Mouse (Mus musculus) CH12.LX (cell line): ENCODE measurements at regions not wholly inside any gene's neighbourhood (a gene's known extent, or its start where the extent isn't known, plus 50 kb on each side); places are given as distances from the start of the nearest gene placed in this dataset.

Experiments used
- DNase-seq: peaks from one replicate; pipeline ENCODE4 v3.0.0-alpha.2; 2013; ENCODE audit errors: extremely low read depth
- H3K27ac ChIP-seq: 2 replicates; pipeline ENCODE4 v1.5.1; 2012; ENCODE audit warnings: low read depth, mild to moderate bottlenecking, control low read depth, moderate library complexity; ENCODE audit not compliant: insufficient read depth
- H3K27me3 ChIP-seq: replicated peaks from 2 replicates; pipeline ENCODE3; 2012; ENCODE audit warnings: inconsistent platforms
- H3K36me3 ChIP-seq, 2 experiments: replicated peaks in 1 of 2; 2 replicates each; pipeline versions ENCODE3 to v1.6.1; 2012; ENCODE audit warnings: inconsistent platforms in 1 of 2, low read length in 1 of 2, mild to moderate bottlenecking in 1 of 2, mixed read lengths in 1 of 2, moderate library complexity in 1 of 2; ENCODE audit not compliant: control insufficient read depth in 1 of 2, insufficient read depth in 1 of 2
- H3K4me1 ChIP-seq, 2 experiments: 2 replicates each; pipeline ENCODE4 v1.6.1; 2012; ENCODE audit warnings: inconsistent platforms in 1 of 2, moderate library complexity in 1 of 2; ENCODE audit not compliant: insufficient read depth in 2 of 2, control insufficient read depth in 1 of 2
- H3K4me2 ChIP-seq: 2 replicates; pipeline ENCODE4 v1.6.1; 2012; ENCODE audit warnings: low read depth, mild to moderate bottlenecking, control low read depth; ENCODE audit not compliant: poor library complexity, insufficient read depth, severe bottlenecking
- H3K4me3 ChIP-seq, 3 experiments: fragments of 150-350 bp in 1 of 3; sonication (generic) in 1 of 3; replicated peaks in 1 of 3; 2 replicates each; pipeline versions ENCODE3 to v1.5.1; 2011 to 2012; ENCODE audit warnings: low read depth in 2 of 3, low read length in 2 of 3, mild to moderate bottlenecking in 2 of 3, moderate library complexity in 2 of 3, control low read depth in 1 of 3, improper control_type of control experiment in 1 of 3, inconsistent platforms in 1 of 3, mixed read lengths in 1 of 3; ENCODE audit not compliant: poor library complexity in 1 of 3
- H3K79me2 ChIP-seq: replicated peaks from 2 replicates; pipeline ENCODE4 v1.6.1; 2012; ENCODE audit warnings: mild to moderate bottlenecking, moderate library complexity; ENCODE audit not compliant: control insufficient read depth, poor library complexity, insufficient read depth, severe bottlenecking; ENCODE audit errors: extremely low read depth
- H3K9ac ChIP-seq: 2 replicates; pipeline ENCODE4 v1.6.1; 2012; ENCODE audit warnings: low read depth, mild to moderate bottlenecking, control low read depth, moderate library complexity; ENCODE audit not compliant: insufficient read depth
- H3K9me3 ChIP-seq: replicated peaks from 2 replicates; pipeline ENCODE3; 2012; ENCODE audit warnings: low read length, inconsistent platforms, mixed read lengths
- BHLHE40 ChIP-seq: IDR thresholded peaks from 2 replicates; pipeline ENCODE4 v1.6.1; 2011; ENCODE audit warnings: mild to moderate bottlenecking, low read depth, low read length, improper control_type of control experiment
- CHD2 ChIP-seq: IDR thresholded peaks from 2 replicates; pipeline ENCODE4 v1.6.1; 2011; ENCODE audit warnings: low read length, improper control_type of control experiment
- EP300 ChIP-seq: IDR thresholded peaks from 2 replicates; pipeline ENCODE4 v1.6.1; 2011; ENCODE audit warnings: low read length, improper control_type of control experiment
- GABPA ChIP-seq: IDR thresholded peaks from 2 replicates; pipeline ENCODE4 v1.6.1; 2012; ENCODE audit warnings: low read depth, low read length, improper control_type of control experiment, inconsistent platforms; ENCODE audit not compliant: insufficient replicate concordance
- JUN ChIP-seq: IDR thresholded peaks from 2 replicates; pipeline ENCODE4 v1.6.1; 2011; ENCODE audit warnings: low read depth, mild to moderate bottlenecking, low read length, improper control_type of control experiment, moderate library complexity; ENCODE audit not compliant: insufficient read depth
- JUND ChIP-seq: conservative IDR thresholded peaks from 2 replicates; pipeline ENCODE4 v1.6.1; 2011; ENCODE audit warnings: low read depth, low read length, improper control_type of control experiment
- MAFK ChIP-seq: IDR thresholded peaks from 2 replicates; pipeline ENCODE4 v1.6.1; 2011; ENCODE audit warnings: low read length, improper control_type of control experiment; ENCODE audit not compliant: insufficient replicate concordance
- MAZ ChIP-seq: IDR thresholded peaks from 2 replicates; pipeline ENCODE4 v1.6.1; 2012; ENCODE audit warnings: low read depth, mild to moderate bottlenecking, inconsistent platforms, low read length, improper control_type of control experiment, moderate library complexity
- MXI1 ChIP-seq: IDR thresholded peaks from 2 replicates; pipeline ENCODE4 v1.6.1; 2011; ENCODE audit warnings: mild to moderate bottlenecking, low read depth, low read length, improper control_type of control experiment
- NRF1 ChIP-seq: IDR thresholded peaks from 2 replicates; pipeline ENCODE4 v1.6.1; 2014; ENCODE audit warnings: low read depth, mild to moderate bottlenecking, inconsistent platforms, low read length, improper control_type of control experiment, moderate library complexity
- POLR2A ChIP-seq: IDR thresholded peaks from 2 replicates; pipeline ENCODE4 v1.6.1; 2011; ENCODE audit warnings: low read depth, mild to moderate bottlenecking, improper control_type of control experiment, low read length
- RAD21 ChIP-seq: IDR thresholded peaks from 2 replicates; pipeline ENCODE4 v1.6.1; 2011; ENCODE audit warnings: low read depth, mild to moderate bottlenecking, low read length, improper control_type of control experiment, moderate library complexity
- SMC3 ChIP-seq: IDR thresholded peaks from 2 replicates; pipeline ENCODE4 v1.6.1; 2011; ENCODE audit warnings: low read depth, low read length, improper control_type of control experiment
- UBTF ChIP-seq: IDR thresholded peaks from 2 replicates; pipeline ENCODE4 v1.6.1; 2012; ENCODE audit warnings: low read depth, mild to moderate bottlenecking, inconsistent platforms, low read length, improper control_type of control experiment, moderate library complexity
- ZMIZ1 ChIP-seq: IDR thresholded peaks from 2 replicates; pipeline ENCODE4 v1.6.1; 2012; ENCODE audit warnings: low read depth, mild to moderate bottlenecking, inconsistent platforms, low read length, improper control_type of control experiment
- dilution Hi-C: fragments of 300-500 bp; cut with MboI; formaldehyde crosslinking; loops from 2 replicates; pipeline ENCODE4 v1.14.3; 2020; ENCODE audit warnings: low sequenced_read_pairs; ENCODE audit not compliant: extremely low pct_unique_long_range_greater_than_20kb, extremely low pct_ligation_motif_present
- in situ Hi-C: fragments of 300-500 bp; cut with MboI; formaldehyde crosslinking; loops from 3 replicates; pipeline ENCODE4 v1.14.3; 2019; ENCODE audit warnings: low sequenced_read_pairs, low pct_ligation_motif_present, low pct_unique_long_range_greater_than_20kb, mixed read lengths

DNA sequence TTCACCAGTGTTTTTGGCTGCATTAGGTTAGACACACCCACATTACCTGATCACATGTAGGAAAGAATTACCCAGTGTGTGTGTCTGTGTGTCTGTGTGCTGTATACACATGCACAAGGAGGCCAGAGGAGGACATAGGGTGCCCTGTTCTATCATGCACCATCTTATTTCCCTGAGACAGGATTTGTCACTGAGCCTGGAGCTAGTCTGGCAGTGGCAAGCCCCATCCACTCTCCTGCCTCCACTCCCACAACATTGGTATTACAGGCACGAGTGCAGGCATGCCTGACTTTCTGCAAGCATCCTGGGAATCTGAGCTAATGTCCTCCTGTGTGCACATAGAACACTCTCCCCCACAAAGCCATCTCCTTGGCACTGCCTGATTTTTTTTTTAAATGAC, 162.1 kb upstream of the Cops8 start:
- no peaks in the 10 kb centered on the region for H3K9me3 ChIP-seq
- in situ Hi-C loops = no loop called here

DNA sequence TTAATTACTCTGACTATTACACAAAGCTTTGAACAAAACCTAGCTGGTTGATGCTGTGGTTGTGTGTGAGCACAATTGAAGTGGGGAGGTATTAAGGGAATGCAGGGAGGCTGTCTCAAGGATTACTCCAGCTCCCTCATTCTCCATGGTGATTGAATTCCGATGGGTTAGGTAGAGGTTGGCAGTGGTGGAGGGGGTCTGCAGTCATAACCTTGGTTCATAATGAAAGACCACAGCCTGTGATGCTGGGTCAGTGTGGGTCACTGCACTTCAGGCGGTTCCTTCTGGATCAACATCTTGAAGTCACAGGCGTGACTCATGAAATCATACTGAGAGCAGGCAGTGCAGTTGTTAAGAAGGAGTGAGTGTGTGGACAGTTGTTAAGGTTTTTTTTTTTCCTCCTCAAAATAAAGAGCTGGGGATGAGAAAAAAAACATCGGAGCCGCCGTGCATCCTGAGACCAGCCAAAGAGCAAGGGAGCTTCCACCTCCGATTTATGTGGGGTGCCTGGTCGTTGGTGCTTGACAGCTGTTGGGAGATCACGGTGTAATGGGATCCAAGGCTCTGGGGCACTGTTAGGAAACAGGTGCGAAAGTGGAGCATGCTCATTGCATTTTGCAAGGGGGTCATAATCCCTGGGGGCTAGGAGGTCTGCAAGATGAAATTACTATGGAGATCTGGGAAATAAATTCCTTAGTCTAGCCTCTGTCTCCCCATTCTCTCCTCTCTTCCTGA, 161.5 kb upstream of the Cops8 start:
- Histone ChIP-seq H3K9me3 (no peaks in the 10 kb centered on the region), H3K4me3 (no peak overlapping the region), H3K9ac (no peak overlapping the region), H3K79me2 (no peaks in the 10 kb centered on the region), H3K27me3 (peaks cover 4% of the 10 kb centered on the region), H3K27ac (no peak overlapping the region), H3K36me3 (no peaks in the 10 kb centered on the region), H3K4me2 (no peak overlapping the region)
- in situ Hi-C loops = no loop called here
- dilution Hi-C loops = no loop called here
- no peak for DNase-seq
- TF ChIP-seq MAZ (no peak), POLR2A (no peak), ZMIZ1 (no peak), JUND (no peak), UBTF (no peak), MAFK (no peak), MXI1 (no peak), EP300 (no peak), RAD21 (no peak), NRF1 (no peak), CHD2 (no peak)
- TF ChIP-seq, all 38 proteins: peak for 0
- peaks cover 0 to 8% of the 10 kb centered on the region in 2 experiments; a peak in 2 of 4 replicates for H3K4me1 ChIP-seq

More for the DNA sequence above, 162.1 kb upstream of the Cops8 start:
- TF ChIP-seq ZMIZ1 (no peak), GABPA (no peak), BHLHE40 (no peak), SMC3 (no peak), EP300 (no peak), MAZ (no peak), JUN (no peak)
- TF ChIP-seq, all 38 proteins: peak for 0
- H3K4me2 ChIP-seq = no peak overlapping the region
- H3K27ac ChIP-seq = no peak overlapping the region
- H3K9ac ChIP-seq = no peak overlapping the region
- no peak for DNase-seq
- peaks cover 4% of the 10 kb centered on the region for H3K27me3 ChIP-seq
- H3K4me3 ChIP-seq = no peak overlapping the region
- dilution Hi-C loops = no loop called here
- H3K79me2 ChIP-seq = no peaks in the 10 kb centered on the region
- H3K4me1 ChIP-seq = peaks cover 0 to 8% of the 10 kb centered on the region in 2 experiments; a peak in 2 of 4 replicates
- H3K36me3 ChIP-seq = no peaks in the 10 kb centered on the region
